Mouse (Mus musculus): ENCODE measurements around the gene Tmem126a.
A peak's percentile ranks its signal among the peaks of the same experiment; 100 is the strongest.

Tmem126a gene

GRCm38 (mm10) chr7:90456845-90457468, at the start of gene Tmem126a:
TSS of gene Tmem126a (minus strand) at chr7:90457229.
- DNase-seq (ENCODE audit: low spot score) = peak; percentile 64

- DNase-seq (ENCODE audit: low spot score) = no peak
Measured at GRCm38 (mm10) chr7:90482607-90483006, 25.6 kb upstream of the Tmem126a start.

- peak; percentile 16 for DNase-seq (ENCODE audit: low spot score)
Measured at GRCm38 (mm10) chr7:90476313-90477245, 19.6 kb upstream of the Tmem126a start, which contains the start of gene Dlg2. TSS of gene Dlg2 (plus strand) at chr7:90476672.

GRCm38 (mm10) chr7:90475793-90476312, 18.8 kb upstream of the Tmem126a start, which contains the start of gene Tmem126b:
TSS of gene Tmem126b (minus strand) at chr7:90476001.
- peak; percentile 98 for DNase-seq (ENCODE audit: low spot score)

GRCm38 (mm10) chr7:90473511-90473910, 16.5 kb upstream of the Tmem126a start:
- no peak for DNase-seq (ENCODE audit: low spot score)

- DNase-seq (ENCODE audit: low spot score) = no peak
Measured at GRCm38 (mm10) chr7:90461441-90461840, 4.4 kb upstream of the Tmem126a start.

GRCm38 (mm10) chr7:90460930-90461329, 3.9 kb upstream of the Tmem126a start:
- DNase-seq (ENCODE audit: low spot score) = no peak

GRCm38 (mm10) chr7:90460330-90460729, 3.3 kb upstream of the Tmem126a start:
- DNase-seq (ENCODE audit: low spot score) = no peak

- DNase-seq (ENCODE audit: low spot score) = no peak
Measured at GRCm38 (mm10) chr7:90457517-90457916, 488 bp upstream of the Tmem126a start.

GRCm38 (mm10) chr7:90456149-90456844, 732 bp downstream of the Tmem126a start:
- no peak for DNase-seq (ENCODE audit: low spot score)

- no peak for DNase-seq (ENCODE audit: low spot score)
Measured at GRCm38 (mm10) chr7:90444206-90444605, 12.8 kb downstream of the Tmem126a start.

GRCm38 (mm10) chr7:90443101-90444091, 13.6 kb downstream of the Tmem126a start:
- DNase-seq (ENCODE audit: low spot score) = peak; percentile 66

- peak; percentile 92 for DNase-seq (ENCODE audit: low spot score)
Measured at GRCm38 (mm10) chr7:90442518-90443080, 14.4 kb downstream of the Tmem126a start, which contains the start of gene Crebzf. TSS of gene Crebzf (plus strand) at chr7:90442729.

GRCm38 (mm10) chr7:90442070-90442469, 15.0 kb downstream of the Tmem126a start:
- no peak for DNase-seq (ENCODE audit: low spot score)

GRCm38 (mm10) chr7:90440044-90440443, 17.0 kb downstream of the Tmem126a start:
- DNase-seq (ENCODE audit: low spot score) = no peak

- DNase-seq (ENCODE audit: low spot score) = no peak
Measured at GRCm38 (mm10) chr7:90432221-90432620, 24.8 kb downstream of the Tmem126a start.

GRCm38 (mm10) chr7:90427006-90427405, 30.0 kb downstream of the Tmem126a start:
- DNase-seq (ENCODE audit: low spot score) = no peak

GRCm38 (mm10) chr7:90426020-90427001, 30.7 kb downstream of the Tmem126a start, which contains the start of gene Ccdc89:
TSS of gene Ccdc89 (plus strand) at chr7:90426577.
- peak; percentile 48 for DNase-seq (ENCODE audit: low spot score)

- peak; percentile 70 for DNase-seq (ENCODE audit: low spot score)
Measured at GRCm38 (mm10) chr7:90409934-90410333, 47.1 kb downstream of the Tmem126a start.
